Mouse (Mus musculus) urinary bladder, postnatal 4 days (tissue): ENCODE data around the gene Tiam2.

ENCODE experiments used
- DNase-seq, 2 experiments: peaks; one replicate each; pipeline ENCODE4 v3.0.0; 2021 to 2022; ENCODE audit warnings: low spot score in 2 of 2

Tiam2 gene

GRCm38 (mm10) chr17:3326148-3326902 lies at the start of gene Tiam2:
Gene Tiam2, plus strand, starts transcription at chr17:3326573.
- peak; percentile 51 to 75 for DNase-seq

GRCm38 (mm10) chr17:3280321-3280720 lies 46.1 kb upstream of the Tiam2 start:
- DNase-seq: no peak

- DNase-seq: no peak
These were observed 44.4 kb upstream of the Tiam2 start for GRCm38 (mm10) chr17:3281939-3282338.

GRCm38 (mm10) chr17:3285030-3285671 lies 41.2 kb upstream of the Tiam2 start:
- DNase-seq: no peak

- no peak for DNase-seq
These were observed 40.1 kb upstream of the Tiam2 start for GRCm38 (mm10) chr17:3286123-3286825.

- DNase-seq: peak; percentile 31 to 73
These were observed 38.0 kb upstream of the Tiam2 start for GRCm38 (mm10) chr17:3288341-3288740.

- DNase-seq: no peak
These were observed 31.3 kb upstream of the Tiam2 start for GRCm38 (mm10) chr17:3295097-3295496.

- no peak for DNase-seq
These were observed 26.9 kb upstream of the Tiam2 start for GRCm38 (mm10) chr17:3299487-3299886.

- no peak for DNase-seq
These were observed 20.4 kb upstream of the Tiam2 start for GRCm38 (mm10) chr17:3305926-3306325.

- peak; percentile 77 to 81 for DNase-seq
These were observed 12.4 kb upstream of the Tiam2 start for GRCm38 (mm10) chr17:3313711-3314624.

- no peak for DNase-seq
These were observed 11.8 kb upstream of the Tiam2 start for GRCm38 (mm10) chr17:3314625-3315020.

GRCm38 (mm10) chr17:3315581-3315980 lies 10.8 kb upstream of the Tiam2 start:
- DNase-seq: no peak

GRCm38 (mm10) chr17:3326903-3327279 lies 518 bp downstream of the Tiam2 start:
- DNase-seq: no peak

- DNase-seq: no peak
These were observed 962 bp downstream of the Tiam2 start for GRCm38 (mm10) chr17:3327335-3327734.

- DNase-seq: no peak
These were observed 2.4 kb downstream of the Tiam2 start for GRCm38 (mm10) chr17:3328820-3329219.

GRCm38 (mm10) chr17:3329429-3329828 lies 3.1 kb downstream of the Tiam2 start:
- no peak for DNase-seq

GRCm38 (mm10) chr17:3331721-3332461 lies 5.5 kb downstream of the Tiam2 start:
- DNase-seq: peak; percentile 74 to 77

GRCm38 (mm10) chr17:3336161-3336739 lies 9.9 kb downstream of the Tiam2 start:
- DNase-seq: no peak

GRCm38 (mm10) chr17:3336887-3337524 lies 10.6 kb downstream of the Tiam2 start:
- no peak for DNase-seq

GRCm38 (mm10) chr17:3337525-3337888 lies 11.1 kb downstream of the Tiam2 start:
- DNase-seq: no peak
